Mouse (Mus musculus): ENCODE measurements around the gene Timm13. TPM values are rescaled to one million over a fixed set of nuclear protein-coding genes. Genes with fewer than 3 reads are reported as not detected.

Gene Timm13
- polyA plus RNA-seq, 1 experiment from 2014 or later = 308 TPM

DNA sequence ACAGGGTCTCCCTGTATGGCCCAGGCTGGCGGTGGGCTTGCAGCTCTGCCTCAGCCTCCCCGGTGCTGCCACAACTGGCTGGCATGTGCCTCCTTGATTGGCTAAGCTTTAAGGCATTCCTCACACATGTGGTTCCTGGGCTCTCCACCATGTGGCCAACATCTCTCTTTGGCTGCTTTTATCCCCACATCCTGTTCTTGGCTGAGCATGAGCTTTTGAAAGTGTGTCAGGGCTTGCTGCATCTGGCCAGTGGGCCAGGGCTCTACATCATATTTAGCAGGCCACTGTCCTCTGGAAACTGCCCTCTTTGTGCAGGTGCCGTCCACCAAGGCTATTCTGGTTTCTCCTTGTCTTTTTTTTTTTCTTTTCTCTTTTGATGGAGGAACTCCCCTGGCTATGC is 44.5 kb downstream of the Timm13 start:
- 51% methylated on average over 3 of the region's 3 CpGs for WGBS
- no peaks in the 10 kb centered on the region for H3K9me3 ChIP-seq

DNA sequence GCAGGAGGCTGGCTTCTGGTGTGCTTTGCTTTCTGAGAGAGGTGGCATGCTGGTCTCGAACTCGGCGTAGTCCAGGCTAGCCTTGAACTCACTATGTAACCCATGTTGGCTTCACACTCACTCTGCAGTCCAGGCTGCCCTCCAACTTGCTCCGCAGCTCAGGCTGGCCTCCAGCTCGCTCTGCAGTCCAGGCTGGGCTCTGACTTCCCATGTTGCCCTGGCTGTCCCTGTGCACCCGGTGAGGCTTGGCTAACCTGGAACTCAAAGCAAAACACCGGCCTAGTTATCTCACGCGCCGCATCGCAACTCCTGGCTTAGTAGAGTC is 45.1 kb downstream of the Timm13 start:
- WGBS = 18% methylated on average over 11 of the region's 11 CpGs
- peak overlapping the region; percentile 84 for H3K9ac ChIP-seq
- H3K36me3 ChIP-seq = peaks cover 24% of the 10 kb centered on the region
- H3K4me2 ChIP-seq (replicated peaks) = peak overlapping the region; percentile 98
- H3K27ac ChIP-seq = no peak overlapping the region
- no peaks in the 10 kb centered on the region for H3K27me3 ChIP-seq
- no peaks in the 10 kb centered on the region for H3K9me3 ChIP-seq
- ATAC-seq (ENCODE audit: insufficient number of reproducible peaks, insufficient read depth, low FRiP score, low TSS enrichment) = no peak
- peaks cover 34% of the 10 kb centered on the region for H3K4me1 ChIP-seq
- H3K4me3 ChIP-seq = peak overlapping the region; percentile 87

More for the DNA sequence above, 44.5 kb downstream of the Timm13 start:
- no peak for ATAC-seq (ENCODE audit: insufficient number of reproducible peaks, insufficient read depth, low FRiP score, low TSS enrichment)
- Histone ChIP-seq H3K36me3 (peaks cover 19% of the 10 kb centered on the region), H3K27ac (peak overlapping the region; percentile 38; the same call in 1 of the 2 replicates), H3K27me3 (no peaks in the 10 kb centered on the region), H3K4me1 (peaks cover 34% of the 10 kb centered on the region), H3K4me3 (peak overlapping the region; percentile 87), H3K9ac (peak overlapping the region; percentile 84), H3K4me2 (replicated peaks) (peak overlapping the region; percentile 98)

DNA sequence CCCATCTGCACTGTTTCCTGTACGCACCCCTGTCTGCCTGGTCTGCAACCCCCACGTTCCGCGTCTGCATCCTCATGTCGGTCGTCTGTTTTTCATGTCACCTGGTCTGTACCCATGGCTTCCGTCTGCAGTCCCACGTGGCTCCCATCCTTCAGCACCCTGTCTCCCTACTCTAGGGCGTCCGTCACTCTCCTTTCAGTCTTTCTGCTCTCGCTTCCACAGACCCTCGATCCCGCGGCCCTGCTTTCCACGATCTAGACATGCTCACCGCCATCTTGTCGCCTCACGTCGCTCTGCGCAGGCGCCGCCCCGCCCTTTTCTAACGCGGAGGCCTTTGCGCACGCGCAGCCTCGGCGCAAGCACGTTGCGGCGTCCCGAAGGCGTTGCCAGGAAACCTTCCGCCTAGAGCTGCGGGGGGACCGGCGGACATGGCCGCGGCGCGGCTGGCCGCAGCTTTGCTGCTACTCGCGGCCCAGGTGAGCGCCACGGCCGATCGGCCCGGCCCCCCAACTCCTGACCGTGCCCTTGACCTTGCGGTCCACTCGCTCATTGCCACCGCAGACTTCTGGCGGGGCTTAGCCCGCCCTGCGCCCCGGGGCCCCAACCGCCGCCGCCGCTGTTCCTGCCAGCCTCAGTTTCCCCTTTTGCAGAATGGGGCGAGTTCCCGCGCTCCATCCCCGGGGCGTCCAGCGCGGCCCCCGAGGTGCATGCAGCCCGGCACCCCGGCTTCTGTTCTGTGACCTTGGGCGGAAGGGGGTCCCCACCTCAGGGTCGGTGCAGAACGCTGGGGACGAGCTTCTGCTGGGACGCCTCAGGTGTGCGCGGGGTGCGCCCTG is 45.6 kb downstream of the Timm13 start, which contains the start of the genes Lsm7 and Sppl2b:
Lsm7 (minus strand) TSS at position 297 of the 836 bp plus-strand sequence.
Sppl2b (plus strand) TSS at position 363 of the 836 bp plus-strand sequence.
- WGBS = under 1% methylated on average over 81 of the region's 81 CpGs
- H3K4me1 ChIP-seq = peaks cover 34% of the 10 kb centered on the region
- H3K27me3 ChIP-seq = no peaks in the 10 kb centered on the region
- no peaks in the 10 kb centered on the region for H3K9me3 ChIP-seq
- peak within 1 kb of the TSS; percentile 98 for H3K4me2 ChIP-seq (replicated peaks)
- H3K36me3 ChIP-seq = peaks cover 24% of the 10 kb centered on the region
- H3K9ac ChIP-seq = peak within 1 kb of the TSS; percentile 84
- H3K27ac ChIP-seq = peak within 1 kb of the TSS; percentile 46
- ATAC-seq (ENCODE audit: insufficient number of reproducible peaks, insufficient read depth, low FRiP score, low TSS enrichment) = peak; percentile 37; the same call in 1 of the 2 replicates
- H3K4me3 ChIP-seq = peak within 1 kb of the TSS; percentile 87

Other genes starting within 250 kb of the Timm13 start
- gene Btbd2, start 243.9 kb downstream of the Timm13 start, polyA plus RNA-seq (2016; fragmentation: Nextera tagmentation; extraction: Ambion mirVana) = 109 and 110 TPM in 2 replicates
- 117 and 122 TPM in 2 replicates for gene Mknk2, start 222.9 kb downstream of the Timm13 start, polyA plus RNA-seq (2016; fragmentation: Nextera tagmentation; extraction: Ambion mirVana)
- gene Mob3a, start 199.0 kb downstream of the Timm13 start, polyA plus RNA-seq (2016; fragmentation: Nextera tagmentation; extraction: Ambion mirVana) = 57.4 and 60.9 TPM in 2 replicates
- 20.5 and 23.6 TPM in 2 replicates for gene Izumo4, start 198.8 kb downstream of the Timm13 start, polyA plus RNA-seq (2016; fragmentation: Nextera tagmentation; extraction: Ambion mirVana)
- gene Ap3d1, start 158.7 kb downstream of the Timm13 start, polyA plus RNA-seq (2016; fragmentation: Nextera tagmentation; extraction: Ambion mirVana) = 84.7 and 85.8 TPM in 2 replicates
- gene Dot1l, start 145.8 kb downstream of the Timm13 start, polyA plus RNA-seq (2016; fragmentation: Nextera tagmentation; extraction: Ambion mirVana) = 23.5 and 26.1 TPM in 2 replicates
- 64.8 and 71.7 TPM in 2 replicates for gene Sf3a2, start 102.8 kb downstream of the Timm13 start, polyA plus RNA-seq (2016; fragmentation: Nextera tagmentation; extraction: Ambion mirVana)
- gene Plekhj1, start 102.3 kb downstream of the Timm13 start, polyA plus RNA-seq (2016; fragmentation: Nextera tagmentation; extraction: Ambion mirVana) = 132 and 142 TPM in 2 replicates
- gene Amh, start 95.7 kb downstream of the Timm13 start, polyA plus RNA-seq (2016; fragmentation: Nextera tagmentation; extraction: Ambion mirVana) = not detected in 2 replicates
- 1.6 and 1.8 TPM in 2 replicates for gene Jsrp1, start 87.5 kb downstream of the Timm13 start, polyA plus RNA-seq (2016; fragmentation: Nextera tagmentation; extraction: Ambion mirVana)
- 1,786 and 1,871 TPM in 2 replicates for gene Oaz1, start 74.3 kb downstream of the Timm13 start, polyA plus RNA-seq (2016; fragmentation: Nextera tagmentation; extraction: Ambion mirVana)
- 1.7 and 2.1 TPM in 2 replicates for gene Lingo3, start 56.9 kb downstream of the Timm13 start, polyA plus RNA-seq (2016; fragmentation: Nextera tagmentation; extraction: Ambion mirVana)
- gene Lsm7, start 45.8 kb downstream of the Timm13 start, polyA plus RNA-seq (2016; fragmentation: Nextera tagmentation; extraction: Ambion mirVana) = 314 and 329 TPM in 2 replicates
- 52.0 and 53.0 TPM in 2 replicates for gene Sppl2b, start 45.7 kb downstream of the Timm13 start, polyA plus RNA-seq (2016; fragmentation: Nextera tagmentation; extraction: Ambion mirVana)
- gene Tmprss9, start 29.1 kb downstream of the Timm13 start, polyA plus RNA-seq (2016; fragmentation: Nextera tagmentation; extraction: Ambion mirVana) = 0.09 and 0.10 TPM in 2 replicates
- gene Lmnb2, start 17.3 kb upstream of the Timm13 start, polyA plus RNA-seq (2016; fragmentation: Nextera tagmentation; extraction: Ambion mirVana) = 70.3 TPM in 2 replicates
- gene Gadd45b, start 29.1 kb upstream of the Timm13 start, polyA plus RNA-seq (2016; fragmentation: Nextera tagmentation; extraction: Ambion mirVana) = 15.9 and 20.5 TPM in 2 replicates
- gene Gng7, start 114.0 kb upstream of the Timm13 start, polyA plus RNA-seq (2016; fragmentation: Nextera tagmentation; extraction: Ambion mirVana) = 11.0 and 11.4 TPM in 2 replicates
- 1.9 and 2.1 TPM in 2 replicates for gene Diras1, start 124.7 kb upstream of the Timm13 start, polyA plus RNA-seq (2016; fragmentation: Nextera tagmentation; extraction: Ambion mirVana)
- 21.8 and 21.9 TPM in 2 replicates for gene Slc39a3, start 136.5 kb upstream of the Timm13 start, polyA plus RNA-seq (2016; fragmentation: Nextera tagmentation; extraction: Ambion mirVana)
- gene Sgta, start 159.2 kb upstream of the Timm13 start, polyA plus RNA-seq (2016; fragmentation: Nextera tagmentation; extraction: Ambion mirVana) = 242 and 251 TPM in 2 replicates
- gene Thop1, start 169.1 kb upstream of the Timm13 start, polyA plus RNA-seq (2016; fragmentation: Nextera tagmentation; extraction: Ambion mirVana) = 68.2 and 71.3 TPM in 2 replicates
- 0.31 and 0.69 TPM in 2 replicates for gene Creb3l3, start 197.9 kb upstream of the Timm13 start, polyA plus RNA-seq (2016; fragmentation: Nextera tagmentation; extraction: Ambion mirVana)
- gene Map2k2, start 204.9 kb upstream of the Timm13 start, polyA plus RNA-seq (2016; fragmentation: Nextera tagmentation; extraction: Ambion mirVana) = 230 and 238 TPM in 2 replicates
- gene Zbtb7a, start 234.3 kb upstream of the Timm13 start, polyA plus RNA-seq (2016; fragmentation: Nextera tagmentation; extraction: Ambion mirVana) = 21.7 and 22.3 TPM in 2 replicates